Mouse (Mus musculus): ENCODE data around the gene Otud7b. TPM values are rescaled to one million over a fixed set of nuclear protein-coding genes. Genes with fewer than 3 reads are reported as not detected.

Otud7b gene
- polyA plus RNA-seq, 1 experiment = 4.7 TPM

DNA sequence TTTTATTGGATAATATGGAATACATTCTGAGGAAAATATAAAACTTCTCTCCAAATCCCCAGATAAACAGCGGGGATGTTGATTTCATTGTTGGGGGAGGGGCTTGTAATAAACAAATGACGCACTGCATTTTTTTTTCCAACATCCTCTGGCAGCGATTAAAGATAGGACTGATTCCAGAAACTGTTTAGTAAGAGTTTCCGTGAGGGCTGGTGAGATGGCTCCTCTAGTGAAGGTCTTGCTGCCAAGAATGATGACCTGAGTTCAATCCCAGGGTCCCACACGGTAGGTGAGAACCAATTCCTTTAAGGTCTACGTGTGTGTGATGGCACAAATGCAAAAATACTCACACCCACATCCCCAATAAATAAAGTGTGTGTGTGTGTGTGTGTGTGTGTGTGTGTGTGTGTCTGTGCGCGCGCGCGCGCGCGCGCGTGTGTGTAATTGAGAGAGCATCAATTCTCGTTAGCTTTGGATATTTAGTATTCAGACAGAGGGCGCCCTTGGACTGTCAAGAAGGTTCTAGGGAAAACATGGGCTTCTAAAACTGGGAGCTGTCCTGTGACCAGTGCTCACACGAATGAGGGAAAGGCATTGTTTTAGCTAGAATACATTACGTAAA, 38.5 kb upstream of the Otud7b start:
- no peak overlapping the region for H3K4me3 ChIP-seq (ENCODE audit: insufficient read depth, low read length)
- no peak for TF ChIP-seq POLR2A (IDR thresholded peaks at IDR 0.05; ENCODE audit: borderline replicate concordance, low read depth, low read length)
- 0 out of 2 replicates have a peak, but pooled peaks have one; percentile 24 for TF ChIP-seq CTCF (IDR thresholded peaks at IDR 0.05; ENCODE audit: low read depth, low read length)
- H3K27ac ChIP-seq (ENCODE audit: insufficient read depth, low read depth, low read length) = no peak overlapping the region
- peaks cover 15% of the 10 kb centered on the region for H3K4me1 ChIP-seq (ENCODE audit: control insufficient read depth, insufficient read depth, low read length)

GRCm38 (mm10) chr3:96066741-96067140, 37.6 kb upstream of the Otud7b start:
- Histone ChIP-seq H3K4me1 (ENCODE audit: control insufficient read depth, insufficient read depth, low read length) (peaks cover 15% of the 10 kb centered on the region), H3K27ac (ENCODE audit: insufficient read depth, low read depth, low read length) (no peak overlapping the region), H3K4me3 (ENCODE audit: insufficient read depth, low read length) (no peak overlapping the region)
- TF ChIP-seq CTCF (IDR thresholded peaks at IDR 0.05; ENCODE audit: low read depth, low read length) (no peak), POLR2A (IDR thresholded peaks at IDR 0.05; ENCODE audit: borderline replicate concordance, low read depth, low read length) (no peak)

DNA sequence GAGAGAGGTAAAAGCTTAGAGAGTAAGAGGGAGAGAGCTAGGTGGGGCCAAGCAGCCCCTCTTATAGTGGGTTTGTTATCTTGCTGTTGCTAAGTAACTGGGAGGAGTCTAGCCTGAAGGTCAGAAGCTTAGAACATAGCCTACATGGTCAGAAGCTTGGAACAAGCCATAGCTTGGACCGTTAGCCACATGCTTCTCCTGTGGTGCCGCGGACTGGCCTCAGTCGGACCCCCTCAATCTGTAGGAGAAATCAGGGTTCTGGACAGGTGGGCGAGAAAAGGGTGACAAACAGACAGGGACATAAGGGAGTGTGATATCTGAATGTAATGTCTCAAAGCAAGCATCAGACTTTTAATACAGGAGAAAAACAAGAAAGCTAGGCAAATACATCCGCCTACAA, 35.3 kb upstream of the Otud7b start:
- no peak overlapping the region for H3K4me3 ChIP-seq (ENCODE audit: insufficient read depth, low read length)
- no peak overlapping the region for H3K27ac ChIP-seq (ENCODE audit: insufficient read depth, low read depth, low read length)
- peaks cover 15% of the 10 kb centered on the region for H3K4me1 ChIP-seq (ENCODE audit: control insufficient read depth, insufficient read depth, low read length)
- no peak for TF ChIP-seq POLR2A (IDR thresholded peaks at IDR 0.05; ENCODE audit: borderline replicate concordance, low read depth, low read length)
- no peak for TF ChIP-seq CTCF (IDR thresholded peaks at IDR 0.05; ENCODE audit: low read depth, low read length)

DNA sequence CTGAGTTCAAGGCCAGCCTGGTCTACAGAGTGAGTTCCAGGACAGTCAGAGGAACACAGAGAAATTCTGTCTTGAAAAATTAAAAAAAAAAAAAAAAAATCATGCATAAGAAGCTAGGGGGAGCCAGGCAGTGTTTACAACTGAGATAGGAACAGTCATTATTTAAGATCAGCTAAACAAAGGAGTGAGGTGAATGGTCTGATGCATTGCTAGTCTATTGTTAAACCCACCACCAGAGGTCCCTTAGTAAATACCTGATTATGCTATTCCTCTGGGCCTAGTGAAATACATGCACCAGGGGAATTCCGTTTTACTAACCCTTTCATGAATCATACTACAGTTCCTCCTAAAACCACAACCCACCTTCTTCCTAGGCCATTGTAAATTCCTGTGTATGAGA, 34.8 kb upstream of the Otud7b start:
- TF ChIP-seq POLR2A (IDR thresholded peaks at IDR 0.05; ENCODE audit: borderline replicate concordance, low read depth, low read length) (no peak), CTCF (IDR thresholded peaks at IDR 0.05; ENCODE audit: low read depth, low read length) (no peak)

GRCm38 (mm10) chr3:96070241-96070640, 34.1 kb upstream of the Otud7b start:
- Histone ChIP-seq H3K4me3 (ENCODE audit: insufficient read depth, low read length) (no peak overlapping the region), H3K27ac (ENCODE audit: insufficient read depth, low read depth, low read length) (no peak overlapping the region)
- TF ChIP-seq POLR2A (IDR thresholded peaks at IDR 0.05; ENCODE audit: borderline replicate concordance, low read depth, low read length) = no peak
- no peak for TF ChIP-seq CTCF (IDR thresholded peaks at IDR 0.05; ENCODE audit: low read depth, low read length)

More for the DNA sequence above, 34.8 kb upstream of the Otud7b start:
- H3K4me1 ChIP-seq (ENCODE audit: control insufficient read depth, insufficient read depth, low read length) = peaks cover 13% of the 10 kb centered on the region
- H3K4me3 ChIP-seq (ENCODE audit: insufficient read depth, low read length) = no peak overlapping the region
- H3K27ac ChIP-seq (ENCODE audit: insufficient read depth, low read depth, low read length) = no peak overlapping the region

GRCm38 (mm10) chr3:96072921-96073486, 31.3 kb upstream of the Otud7b start:
- H3K27ac ChIP-seq (ENCODE audit: insufficient read depth, low read depth, low read length) = no peak overlapping the region
- TF ChIP-seq POLR2A (IDR thresholded peaks at IDR 0.05; ENCODE audit: borderline replicate concordance, low read depth, low read length) = no peak
- TF ChIP-seq CTCF (IDR thresholded peaks at IDR 0.05; ENCODE audit: low read depth, low read length) = no peak
- no peak overlapping the region for H3K4me3 ChIP-seq (ENCODE audit: insufficient read depth, low read length)
- H3K4me1 ChIP-seq (ENCODE audit: control insufficient read depth, insufficient read depth, low read length) = peaks cover 10% of the 10 kb centered on the region

More at GRCm38 (mm10) chr3:96070241-96070640, 34.1 kb upstream of the Otud7b start:
- peaks cover 13% of the 10 kb centered on the region for H3K4me1 ChIP-seq (ENCODE audit: control insufficient read depth, insufficient read depth, low read length)

GRCm38 (mm10) chr3:96078066-96078465, 26.3 kb upstream of the Otud7b start:
- Histone ChIP-seq H3K4me3 (ENCODE audit: insufficient read depth, low read length) (no peak overlapping the region), H3K4me1 (ENCODE audit: control insufficient read depth, insufficient read depth, low read length) (peaks cover 3% of the 10 kb centered on the region), H3K27ac (ENCODE audit: insufficient read depth, low read depth, low read length) (no peak overlapping the region)
- TF ChIP-seq CTCF (IDR thresholded peaks at IDR 0.05; ENCODE audit: low read depth, low read length) (no peak), POLR2A (IDR thresholded peaks at IDR 0.05; ENCODE audit: borderline replicate concordance, low read depth, low read length) (no peak)

DNA sequence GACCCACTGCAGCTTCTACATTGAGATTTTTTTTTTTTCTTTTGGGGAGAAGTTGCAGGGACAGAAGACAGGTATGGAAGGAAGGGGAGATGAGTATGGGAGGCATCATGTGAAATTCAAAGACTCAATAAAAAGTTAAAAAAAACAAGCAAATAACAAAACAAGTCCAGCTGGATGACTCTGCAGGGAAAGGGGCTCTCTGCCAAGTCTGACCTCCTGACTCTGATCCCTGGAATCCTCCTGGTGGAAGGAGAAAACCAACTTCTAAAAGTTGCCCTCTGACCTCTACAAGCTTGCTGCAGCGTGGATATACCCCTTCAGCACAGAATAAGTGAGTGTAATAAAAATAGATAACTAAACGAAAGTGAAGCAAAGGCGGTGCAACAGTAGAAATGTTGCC, 25.6 kb upstream of the Otud7b start:
- Histone ChIP-seq H3K4me3 (ENCODE audit: insufficient read depth, low read length) (no peak overlapping the region), H3K27ac (ENCODE audit: insufficient read depth, low read depth, low read length) (no peak overlapping the region), H3K4me1 (ENCODE audit: control insufficient read depth, insufficient read depth, low read length) (peaks cover 5% of the 10 kb centered on the region)
- TF ChIP-seq CTCF (IDR thresholded peaks at IDR 0.05; ENCODE audit: low read depth, low read length) (no peak), POLR2A (IDR thresholded peaks at IDR 0.05; ENCODE audit: borderline replicate concordance, low read depth, low read length) (no peak)

GRCm38 (mm10) chr3:96081006-96081405, 23.3 kb upstream of the Otud7b start:
- Histone ChIP-seq H3K27ac (ENCODE audit: insufficient read depth, low read depth, low read length) (no peak overlapping the region), H3K4me3 (ENCODE audit: insufficient read depth, low read length) (no peak overlapping the region), H3K4me1 (ENCODE audit: control insufficient read depth, insufficient read depth, low read length) (peaks cover 5% of the 10 kb centered on the region)
- TF ChIP-seq CTCF (IDR thresholded peaks at IDR 0.05; ENCODE audit: low read depth, low read length) (peak; percentile 56), POLR2A (IDR thresholded peaks at IDR 0.05; ENCODE audit: borderline replicate concordance, low read depth, low read length) (no peak)

DNA sequence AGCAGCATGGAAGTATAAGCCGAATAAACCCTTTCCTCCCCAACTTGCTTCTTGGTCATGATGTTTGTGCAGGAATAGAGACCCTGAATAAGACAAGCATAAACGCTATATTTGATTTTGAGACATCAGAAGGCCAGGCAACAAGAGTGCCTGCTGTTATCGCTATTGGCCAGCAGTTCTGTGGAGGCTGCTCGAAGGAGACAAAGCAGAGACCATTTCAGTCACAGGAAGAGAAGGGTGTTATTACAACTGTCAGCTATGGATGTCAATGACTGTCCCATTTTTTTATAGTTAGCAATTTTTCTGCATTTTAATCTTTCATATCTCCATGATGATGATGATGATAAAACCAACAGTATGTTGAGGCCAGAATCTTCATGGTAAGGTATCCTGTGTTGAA, 22.7 kb upstream of the Otud7b start:
- TF ChIP-seq CTCF (IDR thresholded peaks at IDR 0.05; ENCODE audit: low read depth, low read length) (no peak), POLR2A (IDR thresholded peaks at IDR 0.05; ENCODE audit: borderline replicate concordance, low read depth, low read length) (no peak)
- H3K27ac ChIP-seq (ENCODE audit: insufficient read depth, low read depth, low read length) = no peak overlapping the region
- H3K4me1 ChIP-seq (ENCODE audit: control insufficient read depth, insufficient read depth, low read length) = peaks cover 9% of the 10 kb centered on the region
- H3K4me3 ChIP-seq (ENCODE audit: insufficient read depth, low read length) = no peak overlapping the region
